Mouse (Mus musculus) effector memory CD4-positive, alpha-beta T cell, adult 7 months (primary cell): ENCODE results near the gene Zscan10. TPM values are rescaled to one million over a fixed set of nuclear protein-coding genes. Genes with fewer than 3 reads are reported as not detected.

Source experiments
- polyA plus RNA-seq: library from polyadenylated mRNA; unstranded; fragments of 100-300 nt; shearing (Covaris generic); gene quantifications from one replicate; pipeline ENCODE4 v1.2.1, GENCODE M21; 2017

Gene Zscan10
- polyA plus RNA-seq: 4.2 TPM

GRCm38 (mm10) chr17:23600641-23601622 lies at the start of gene Zscan10:
Gene Zscan10, plus strand, starts transcription at chr17:23600856.

DNA sequence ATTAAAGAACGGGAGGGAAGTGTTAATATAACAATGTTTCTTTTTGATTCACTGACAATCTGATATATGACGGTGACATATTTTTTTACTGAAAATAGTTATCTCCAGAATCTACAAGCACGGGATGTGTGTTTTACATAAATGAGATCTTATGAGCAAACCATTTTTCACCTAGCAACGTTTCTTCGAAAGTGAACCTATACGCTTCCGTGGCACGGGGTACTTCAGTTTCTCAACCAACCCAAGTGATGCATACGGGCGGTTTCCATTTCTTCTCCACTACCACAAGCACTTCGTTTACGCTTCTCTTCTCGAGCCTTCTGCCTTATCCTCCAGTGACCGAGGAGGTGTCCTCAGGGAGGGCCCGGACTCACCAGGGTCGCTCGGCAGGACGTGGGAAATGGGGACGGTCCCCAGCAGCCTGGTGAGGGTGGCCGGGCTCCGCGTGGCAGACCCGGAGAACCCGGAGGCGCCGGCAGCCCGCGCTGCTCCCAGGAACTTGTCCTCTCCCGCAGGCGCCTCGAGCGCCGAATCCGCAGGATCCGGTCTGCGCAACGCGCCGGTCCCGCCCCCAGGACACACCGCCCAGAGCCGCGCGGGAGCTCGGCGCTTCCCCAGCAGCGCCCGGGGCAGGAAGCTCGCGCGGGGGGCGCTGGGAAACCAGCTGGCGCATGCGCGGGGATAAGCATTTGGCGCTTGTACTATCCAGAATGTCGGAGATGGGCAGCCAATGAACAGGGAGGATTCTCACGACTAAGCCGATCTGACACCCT lies 36.9 kb upstream of the Zscan10 start, which contains the start of gene Zfp213:
Gene Zfp213, minus strand, starts transcription at position 644 of the 773 bp plus-strand sequence.

GRCm38 (mm10) chr17:23598582-23599552 lies 1.8 kb upstream of the Zscan10 start, which contains the start of gene Zfp13:
Gene Zfp13, minus strand, starts transcription at chr17:23599487.

GRCm38 (mm10) chr17:23644613-23645495 lies 44.2 kb downstream of the Zscan10 start, which contains the start of gene Mmp25:
Gene Mmp25, minus strand, starts transcription at chr17:23645277.

DNA sequence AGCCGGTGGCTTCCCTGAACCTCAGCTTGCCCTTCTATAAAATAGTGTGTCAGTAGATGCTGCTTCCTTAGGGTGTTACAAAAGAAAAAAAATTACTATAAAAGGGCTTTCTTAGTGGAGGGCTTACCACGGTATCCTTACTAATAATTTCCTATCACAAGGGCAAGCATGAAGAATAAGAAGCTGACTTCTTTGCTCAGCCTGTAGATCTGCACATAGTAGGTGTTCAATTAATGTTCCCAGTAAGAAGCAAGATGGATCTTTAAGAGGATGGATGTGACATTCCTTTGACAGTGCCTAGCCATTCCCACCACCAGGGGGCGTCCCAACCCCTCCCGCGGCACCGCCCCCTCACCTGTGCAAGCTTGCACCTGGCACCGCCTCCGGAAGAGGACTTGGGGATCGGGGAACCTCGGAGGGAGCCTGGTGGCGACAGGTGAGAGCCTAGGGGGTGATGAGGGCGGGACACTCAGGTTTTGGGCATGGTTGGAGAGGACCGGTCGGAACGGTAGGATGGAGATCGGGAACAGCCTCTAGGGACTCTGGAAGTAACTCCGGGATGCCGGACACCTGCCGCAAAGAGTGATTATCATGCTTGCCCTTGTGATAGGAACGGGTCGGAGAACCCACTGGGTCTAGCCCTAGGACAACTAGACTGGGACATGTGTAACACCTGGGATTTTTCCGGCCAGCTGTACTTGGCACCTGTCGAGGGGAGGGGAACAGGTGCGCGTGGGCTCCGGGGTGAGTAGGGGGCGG lies 59.6 kb downstream of the Zscan10 start, which contains the start of gene Bicdl2:
Gene Bicdl2, plus strand, starts transcription at position 390 of the 759 bp plus-strand sequence.

Other genes starting within 250 kb of the Zscan10 start
- not detected for gene Vmn2r116, start 216.3 kb upstream of the Zscan10 start, polyA plus RNA-seq
- gene Vmn2r117, start 121.2 kb upstream of the Zscan10 start, polyA plus RNA-seq: not detected
- 7.3 TPM for gene Zfp213, start 36.6 kb upstream of the Zscan10 start, polyA plus RNA-seq
- not detected for gene Zfp13, start 1.4 kb upstream of the Zscan10 start, polyA plus RNA-seq
- 1.5 TPM for gene Mmp25, start 44.4 kb downstream of the Zscan10 start, polyA plus RNA-seq
- not detected for gene Bicdl2, start 59.6 kb downstream of the Zscan10 start, polyA plus RNA-seq
- 57.1 TPM for gene Hcfc1r1, start 72.7 kb downstream of the Zscan10 start, polyA plus RNA-seq
- 31.2 TPM for gene Thoc6, start 73.0 kb downstream of the Zscan10 start, polyA plus RNA-seq
- 13.4 TPM for gene Tnfrsf12a, start 76.6 kb downstream of the Zscan10 start, polyA plus RNA-seq
- gene Cldn6, start 78.4 kb downstream of the Zscan10 start, polyA plus RNA-seq: not detected
- not detected for gene Cldn9, start 83.2 kb downstream of the Zscan10 start, polyA plus RNA-seq
- 0.13 TPM for gene 1520401A03Rik, start 121.9 kb downstream of the Zscan10 start, polyA plus RNA-seq
- gene Pkmyt1, start 125.5 kb downstream of the Zscan10 start, polyA plus RNA-seq: 57.9 TPM
- gene Paqr4, start 140.0 kb downstream of the Zscan10 start, polyA plus RNA-seq: 3.5 TPM
- 2.8 TPM for gene Kremen2, start 145.0 kb downstream of the Zscan10 start, polyA plus RNA-seq
- gene Flywch1, start 170.7 kb downstream of the Zscan10 start, polyA plus RNA-seq: 34.0 TPM
- gene Flywch2, start 185.2 kb downstream of the Zscan10 start, polyA plus RNA-seq: 4.1 TPM
- gene Srrm2, start 189.7 kb downstream of the Zscan10 start, polyA plus RNA-seq: 994 TPM
- gene Elob, start 228.3 kb downstream of the Zscan10 start, polyA plus RNA-seq: 395 TPM
- gene Prss33, start 235.2 kb downstream of the Zscan10 start, polyA plus RNA-seq: 0.35 TPM
- gene Prss32, start 243.0 kb downstream of the Zscan10 start, polyA plus RNA-seq: not detected
- gene Prss41, start 243.3 kb downstream of the Zscan10 start, polyA plus RNA-seq: 4.6 TPM